Mouse (Mus musculus) neural tube, embryonic 14.5 days (tissue): Measurements from ENCODE around the gene Trim33. TPM values are rescaled to one million over a fixed set of nuclear protein-coding genes. Genes with fewer than 3 reads are reported as not detected.

Experiments used
- ATAC-seq: fragments of 200-750 bp; cut with Nextera tagmentation; 2 replicates; pipeline ENCODE4 v1.8.0; 2017; ENCODE audit warnings: low read depth, mild to moderate bottlenecking, moderate TSS enrichment, moderate library complexity
- H3K27ac ChIP-seq: fragments of 300-500 bp; sonication (generic); 2 replicates; pipeline ENCODE4 v1.5.1; 2014; ENCODE audit warnings: low read depth, mild to moderate bottlenecking, control low read depth, low read length, moderate library complexity, mixed read lengths
- H3K27me3 ChIP-seq: fragments of 300-500 bp; sonication (generic); 2 replicates; pipeline ENCODE4 v1.6.1; 2014; ENCODE audit warnings: low read length; ENCODE audit not compliant: control insufficient read depth, insufficient read depth
- H3K36me3 ChIP-seq: fragments of 300-500 bp; sonication (generic); 2 replicates; pipeline ENCODE4 v1.6.1; 2014; ENCODE audit warnings: low read length, mixed read lengths; ENCODE audit not compliant: control insufficient read depth, insufficient read depth
- H3K4me1 ChIP-seq: fragments of 300-500 bp; sonication (generic); 2 replicates; pipeline ENCODE4 v1.6.1; 2014; ENCODE audit warnings: low read length; ENCODE audit not compliant: control insufficient read depth, insufficient read depth
- H3K4me2 ChIP-seq: fragments of 300-500 bp; sonication (generic); 2 replicates; pipeline ENCODE4 v1.6.1; 2014; ENCODE audit warnings: mild to moderate bottlenecking, low read depth, low read length, control low read depth
- H3K4me3 ChIP-seq: fragments of 300-500 bp; sonication (generic); 2 replicates; pipeline ENCODE4 v1.5.1; 2014; ENCODE audit warnings: low read depth, low read length, control low read depth, mixed read lengths
- H3K9ac ChIP-seq: fragments of 300-500 bp; sonication (generic); replicated peaks from 2 replicates; pipeline ENCODE4 v1.6.1; 2014; ENCODE audit warnings: low read depth, mild to moderate bottlenecking, control low read depth, low read length, mixed read lengths
- H3K9me3 ChIP-seq: fragments of 300-500 bp; sonication (generic); 2 replicates; pipeline ENCODE4 v1.6.1; 2016; ENCODE audit warnings: low read length; ENCODE audit not compliant: control insufficient read depth
- WGBS: fragments of 180-500 bp; shearing (Covaris S2); extraction: QIAGEN DNeasy Blood & Tissue Kit; methylation state at CpG from one replicate; pipeline ENCODE4 v1.1.7; 2014; 5-methylcytosine and 5-hydroxymethylcytosine counted together
- polyA plus RNA-seq: library from polyadenylated mRNA; unstranded; fragments of >200 nt; fragmentation: Nextera tagmentation; extraction: Ambion mirVana; gene quantifications from 2 replicates; pipeline ENCODE4 v1.2.1, GENCODE M21; 2014

Gene Trim33
- polyA plus RNA-seq, 1 experiment from 2014 or later, result 36.7 TPM

DNA sequence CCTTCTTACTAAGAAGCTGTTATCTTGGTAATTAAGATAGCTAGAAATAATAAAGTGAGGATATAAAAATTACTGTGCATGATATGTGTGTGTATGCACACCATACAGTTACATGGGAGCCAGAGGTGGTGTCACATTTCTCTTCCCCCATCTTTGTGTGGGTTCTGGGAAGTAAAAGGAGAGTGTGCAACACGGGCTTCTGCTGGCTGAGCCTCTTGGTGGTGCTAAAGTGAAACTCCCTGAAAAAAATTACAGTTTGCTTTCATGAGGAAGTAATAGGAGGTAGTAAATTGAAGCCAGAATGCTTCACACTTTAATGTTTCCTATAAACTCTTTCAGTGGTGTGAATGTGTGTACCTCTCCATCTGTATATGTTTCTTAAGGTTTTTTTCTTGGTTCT, 56.3 kb downstream of the Trim33 start:
- Histone ChIP-seq H3K9me3 (no peaks in the 10 kb centered on the region), H3K27ac (no peak overlapping the region), H3K4me1 (no peaks in the 10 kb centered on the region), H3K4me3 (no peak overlapping the region), H3K27me3 (no peaks in the 10 kb centered on the region), H3K4me2 (no peak overlapping the region), H3K36me3 (peaks cover 25% of the 10 kb centered on the region; the same call in 1 of the 2 replicates), H3K9ac (no peak overlapping the region)
- 57% methylated on average over 1 of the region's 1 CpGs for WGBS
- no peak for ATAC-seq

DNA sequence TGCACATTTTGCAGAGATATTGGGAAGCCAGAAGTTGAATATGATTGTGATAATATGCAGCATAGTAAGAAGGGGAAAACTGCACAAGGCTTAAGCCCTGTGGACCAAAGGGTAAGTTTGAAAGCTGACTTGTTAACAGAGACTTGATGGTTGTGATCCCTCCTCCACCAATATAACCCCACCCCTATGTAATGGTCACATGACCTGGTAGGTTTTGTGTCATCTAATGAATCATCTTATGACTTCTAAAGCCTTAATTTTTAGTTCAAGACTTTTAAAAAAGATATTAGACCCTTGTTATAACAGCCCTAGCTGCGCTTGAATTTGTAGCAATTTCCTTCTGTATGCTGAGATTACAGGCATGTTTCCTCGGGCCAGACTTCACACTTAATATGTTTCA, 67.6 kb downstream of the Trim33 start:
- no peaks in the 10 kb centered on the region for H3K9me3 ChIP-seq
- H3K9ac ChIP-seq, result no peak overlapping the region
- H3K27me3 ChIP-seq, result no peaks in the 10 kb centered on the region
- H3K27ac ChIP-seq, result no peak overlapping the region
- WGBS, result 98% methylated on average over 2 of the region's 2 CpGs
- ATAC-seq, result no peak
- no peak overlapping the region for H3K4me2 ChIP-seq
- H3K4me1 ChIP-seq, result no peaks in the 10 kb centered on the region
- H3K36me3 ChIP-seq, result peaks cover 30% of the 10 kb centered on the region
- no peak overlapping the region for H3K4me3 ChIP-seq

DNA sequence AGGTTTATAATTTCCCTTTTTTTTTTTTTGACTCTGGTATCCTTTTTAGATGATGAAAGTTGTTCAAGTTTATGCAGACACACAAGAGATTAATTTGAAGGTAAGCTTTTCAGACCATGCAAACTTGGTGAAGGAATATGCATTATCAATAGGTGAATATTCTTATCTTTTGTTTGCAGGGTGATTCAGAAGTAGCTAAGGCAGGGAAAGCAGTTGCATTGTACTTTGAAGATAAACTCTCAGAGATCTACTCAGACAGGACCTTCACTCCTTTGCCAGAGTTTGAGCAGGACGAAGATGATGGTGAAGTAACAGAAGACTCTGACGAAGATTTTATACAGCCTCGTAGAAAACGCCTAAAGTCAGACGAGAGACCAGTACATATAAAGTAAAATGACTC, 74.4 kb downstream of the Trim33 start:
- Histone ChIP-seq H3K27me3 (no peaks in the 10 kb centered on the region), H3K9me3 (no peaks in the 10 kb centered on the region), H3K36me3 (peaks cover 30% of the 10 kb centered on the region), H3K9ac (no peak overlapping the region), H3K4me2 (no peak overlapping the region), H3K27ac (no peak overlapping the region), H3K4me3 (no peak overlapping the region), H3K4me1 (no peaks in the 10 kb centered on the region)
- WGBS, result 96% methylated on average over 5 of the region's 5 CpGs
- ATAC-seq, result no peak

DNA sequence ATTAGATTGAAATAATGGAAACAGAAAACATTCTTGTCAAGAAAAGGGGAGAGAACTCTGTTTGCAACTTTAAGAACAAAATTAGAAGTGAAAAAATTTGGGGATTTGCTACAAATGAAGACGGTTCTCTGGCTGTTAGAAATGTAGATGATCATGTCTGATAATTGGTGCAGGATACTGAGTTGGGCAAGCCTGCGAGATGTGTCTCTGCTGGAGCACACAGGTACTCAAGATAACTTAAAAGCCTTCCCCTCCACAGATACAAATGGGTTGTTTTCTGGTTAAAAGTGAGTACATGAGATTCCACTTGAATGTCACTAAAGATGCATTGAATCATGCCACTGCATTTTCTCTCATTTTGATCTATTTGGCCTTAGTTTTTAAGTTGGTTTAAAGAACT, 74.9 kb downstream of the Trim33 start:
- Histone ChIP-seq H3K4me2 (no peak overlapping the region), H3K4me3 (no peak overlapping the region), H3K27ac (no peak overlapping the region), H3K4me1 (no peaks in the 10 kb centered on the region), H3K9me3 (no peaks in the 10 kb centered on the region), H3K27me3 (no peaks in the 10 kb centered on the region), H3K9ac (no peak overlapping the region), H3K36me3 (peaks cover 30% of the 10 kb centered on the region)
- 94% methylated on average over 2 of the region's 2 CpGs for WGBS
- no peak for ATAC-seq

DNA sequence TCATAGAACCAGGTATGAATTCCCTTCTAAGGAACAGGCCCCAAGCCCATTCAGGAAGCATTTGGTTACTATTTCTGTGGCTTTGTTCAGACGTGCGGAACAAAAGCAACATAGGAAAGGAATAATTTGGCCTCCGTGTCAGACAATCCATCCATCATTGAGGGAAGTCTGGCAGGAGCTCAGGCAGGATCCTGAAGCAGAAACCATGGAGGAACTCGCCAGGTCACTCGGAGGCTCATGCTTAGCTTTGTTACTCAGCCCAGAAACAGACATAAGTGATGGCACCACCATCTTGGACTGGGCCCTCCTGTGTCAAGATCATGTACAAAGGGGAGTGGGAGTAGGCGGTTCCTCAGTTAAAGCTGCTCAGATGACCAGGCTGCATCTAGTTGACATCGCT, 82.1 kb downstream of the Trim33 start:
- H3K4me3 ChIP-seq, result no peak overlapping the region
- no peak for ATAC-seq

DNA sequence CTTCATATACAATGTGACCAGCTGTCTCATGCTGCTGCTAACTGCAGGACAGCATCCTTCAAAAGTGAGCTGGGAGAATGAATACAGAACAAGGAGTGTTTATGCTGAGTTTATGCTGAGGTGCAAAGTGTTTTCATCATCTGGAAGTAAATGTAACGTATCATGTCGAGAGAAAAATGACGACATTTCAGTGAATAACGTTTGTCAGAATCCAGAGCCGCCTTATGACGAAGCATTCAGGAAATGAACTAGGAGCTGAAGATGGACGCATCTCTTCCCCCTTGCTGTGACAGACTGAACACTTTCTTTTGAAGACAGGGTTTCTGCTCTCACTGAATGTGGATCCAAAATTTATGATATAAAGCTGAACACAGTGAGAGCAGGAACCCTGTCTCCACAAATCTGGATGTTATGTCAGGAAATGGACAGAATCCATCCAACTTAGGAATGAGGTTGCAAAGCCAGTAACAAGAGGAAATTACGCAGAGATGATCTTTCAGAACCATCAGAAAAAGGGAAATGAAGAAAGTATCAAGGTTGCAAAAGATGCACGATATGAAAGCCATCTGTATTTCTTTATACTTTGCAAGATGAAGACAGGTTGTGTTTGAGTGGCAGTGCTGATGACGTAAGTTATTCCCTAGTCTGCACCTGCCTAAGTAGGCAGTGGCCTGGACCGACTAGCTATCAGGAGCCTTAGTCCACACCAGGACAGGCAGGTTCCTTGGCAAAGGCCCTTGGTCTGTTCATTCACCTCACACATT, 85.3 kb downstream of the Trim33 start:
- H3K36me3 ChIP-seq, result no peaks in the 10 kb centered on the region
- no peak overlapping the region for H3K4me2 ChIP-seq
- H3K9me3 ChIP-seq, result no peaks in the 10 kb centered on the region
- H3K4me1 ChIP-seq, result no peaks in the 10 kb centered on the region
- H3K27ac ChIP-seq, result no peak overlapping the region
- H3K9ac ChIP-seq, result no peak overlapping the region
- WGBS, result 90% methylated on average over 11 of the region's 11 CpGs
- H3K4me3 ChIP-seq, result no peak overlapping the region
- no peak for ATAC-seq
- no peaks in the 10 kb centered on the region for H3K27me3 ChIP-seq

More for the DNA sequence above, 82.1 kb downstream of the Trim33 start:
- H3K27ac ChIP-seq, result no peak overlapping the region
- H3K9me3 ChIP-seq, result no peaks in the 10 kb centered on the region
- no peaks in the 10 kb centered on the region for H3K27me3 ChIP-seq
- peaks cover 4% of the 10 kb centered on the region; the same call in 1 of the 2 replicates for H3K36me3 ChIP-seq
- WGBS, result 84% methylated on average over 7 of the region's 7 CpGs
- H3K4me1 ChIP-seq, result no peaks in the 10 kb centered on the region
- no peak overlapping the region for H3K9ac ChIP-seq
- H3K4me2 ChIP-seq, result no peak overlapping the region

DNA sequence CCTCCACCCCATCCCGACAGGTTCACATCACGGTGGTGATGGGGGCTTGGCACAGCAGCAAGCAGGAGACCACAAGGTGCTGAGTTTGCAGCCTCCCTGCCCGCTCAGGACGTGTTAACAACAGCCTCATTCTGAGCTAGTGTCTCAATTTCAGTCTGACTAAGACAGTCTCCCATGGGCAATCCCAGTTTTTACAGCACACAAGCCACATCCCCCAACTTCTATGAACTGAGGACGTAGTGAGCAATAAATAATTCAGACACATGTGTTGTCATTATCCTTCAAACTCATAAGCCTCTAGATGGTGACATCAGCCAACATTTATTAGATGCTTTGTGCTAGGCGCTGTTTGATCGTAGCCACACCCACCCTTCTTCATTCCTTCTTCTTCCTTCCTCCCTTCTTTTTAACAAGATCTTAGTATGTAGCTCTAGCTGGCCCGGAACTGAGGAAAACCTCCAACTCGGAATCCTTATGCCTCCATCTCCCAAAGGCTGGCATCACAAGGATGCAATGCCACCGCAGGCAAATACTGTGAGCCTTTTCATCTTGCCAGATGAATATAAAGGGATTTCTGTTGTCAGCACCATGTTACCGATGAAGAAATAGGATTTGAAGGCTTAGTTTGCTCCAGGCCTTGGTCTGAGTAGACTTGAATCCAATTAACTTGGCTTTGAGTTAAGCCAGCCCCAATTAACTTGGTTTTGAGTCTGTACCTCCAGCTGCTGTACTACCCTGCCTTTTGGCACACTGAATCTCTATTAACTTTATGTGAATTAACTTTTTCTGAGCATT, 88.3 kb downstream of the Trim33 start:
- 78% methylated on average over 11 of the region's 11 CpGs for WGBS
- no peaks in the 10 kb centered on the region for H3K9me3 ChIP-seq
- no peak overlapping the region for H3K9ac ChIP-seq
- no peak overlapping the region for H3K4me3 ChIP-seq
- no peaks in the 10 kb centered on the region for H3K36me3 ChIP-seq
- ATAC-seq, result no peak
- H3K27ac ChIP-seq, result no peak overlapping the region
- H3K27me3 ChIP-seq, result no peaks in the 10 kb centered on the region
- H3K4me2 ChIP-seq, result no peak overlapping the region
- no peaks in the 10 kb centered on the region for H3K4me1 ChIP-seq

DNA sequence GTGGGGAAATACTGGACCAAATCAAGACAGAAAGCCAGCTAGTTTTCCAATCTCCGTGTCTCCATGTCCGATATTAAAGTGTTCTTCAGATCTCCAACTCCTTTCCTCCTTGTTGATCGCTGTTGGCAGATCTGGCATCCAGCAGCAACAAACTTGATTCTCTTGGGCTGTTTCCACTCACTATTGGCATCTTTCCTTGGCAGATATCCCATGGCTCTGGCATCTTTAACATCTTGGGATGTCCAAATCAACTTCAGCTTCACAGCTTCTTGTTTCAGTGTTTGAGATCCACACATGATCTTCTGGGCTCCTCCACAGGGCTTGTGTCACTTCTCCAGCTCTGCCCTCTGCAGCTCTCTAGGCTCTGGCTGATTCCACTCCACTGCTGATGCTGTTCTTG, 89.6 kb downstream of the Trim33 start:
- 96% methylated on average over 3 of the region's 3 CpGs for WGBS
- Histone ChIP-seq H3K36me3 (no peaks in the 10 kb centered on the region), H3K9ac (no peak overlapping the region), H3K27me3 (no peaks in the 10 kb centered on the region), H3K9me3 (no peaks in the 10 kb centered on the region), H3K27ac (no peak overlapping the region), H3K4me2 (no peak overlapping the region), H3K4me3 (no peak overlapping the region), H3K4me1 (no peaks in the 10 kb centered on the region)
- ATAC-seq, result no peak

DNA sequence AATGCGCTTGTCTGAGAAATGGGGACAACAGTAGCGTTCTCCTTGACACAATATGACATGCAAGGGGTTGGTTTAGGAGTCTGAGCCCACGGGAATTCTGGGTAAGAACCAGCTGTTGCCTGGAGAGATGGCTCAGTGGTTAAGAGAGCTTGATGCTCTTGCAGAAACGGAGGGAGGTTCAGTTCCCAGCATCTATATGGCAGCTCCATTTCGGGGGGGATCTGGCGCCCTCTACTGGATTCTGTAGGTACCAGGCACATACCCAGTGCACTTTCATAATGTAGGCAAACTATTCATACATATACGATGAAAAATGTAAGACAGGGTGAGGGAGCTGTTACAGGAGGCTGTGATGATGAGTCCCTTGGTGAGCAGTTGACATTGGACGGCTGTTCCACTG, 94.9 kb downstream of the Trim33 start:
- peak; percentile 41; the same call in 1 of the 2 replicates for ATAC-seq
- 42% methylated on average over 8 of the region's 8 CpGs for WGBS
- no peaks in the 10 kb centered on the region for H3K4me1 ChIP-seq

More for the DNA sequence above, 94.9 kb downstream of the Trim33 start:
- Histone ChIP-seq H3K9me3 (no peaks in the 10 kb centered on the region), H3K4me3 (no peak overlapping the region), H3K9ac (no peak overlapping the region), H3K36me3 (no peaks in the 10 kb centered on the region), H3K4me2 (no peak overlapping the region), H3K27ac (no peak overlapping the region), H3K27me3 (no peaks in the 10 kb centered on the region)
